Mouse (Mus musculus) ES-E14 (cell line): ENCODE results near the gene Adpgk.

ENCODE experiments used
- CHD2 ChIP-seq: IDR thresholded peaks from 2 replicates; pipeline ENCODE4 v1.6.1; 2014; ENCODE audit warnings: mild to moderate bottlenecking, low read depth, low read length, inconsistent platforms
- MAFK ChIP-seq: IDR thresholded peaks from 2 replicates; pipeline ENCODE4 v1.6.1; 2014; ENCODE audit warnings: mild to moderate bottlenecking, low read depth, low read length, inconsistent platforms; ENCODE audit not compliant: insufficient read depth

- TF ChIP-seq MAFK (no peak), CHD2 (no peak)
These were observed 47.7 kb downstream of the Adpgk start for GRCm38 (mm10) chr9:59339107-59339506.
